Mouse (Mus musculus): ENCODE results near the gene Morc3.

The Morc3 gene

DNA sequence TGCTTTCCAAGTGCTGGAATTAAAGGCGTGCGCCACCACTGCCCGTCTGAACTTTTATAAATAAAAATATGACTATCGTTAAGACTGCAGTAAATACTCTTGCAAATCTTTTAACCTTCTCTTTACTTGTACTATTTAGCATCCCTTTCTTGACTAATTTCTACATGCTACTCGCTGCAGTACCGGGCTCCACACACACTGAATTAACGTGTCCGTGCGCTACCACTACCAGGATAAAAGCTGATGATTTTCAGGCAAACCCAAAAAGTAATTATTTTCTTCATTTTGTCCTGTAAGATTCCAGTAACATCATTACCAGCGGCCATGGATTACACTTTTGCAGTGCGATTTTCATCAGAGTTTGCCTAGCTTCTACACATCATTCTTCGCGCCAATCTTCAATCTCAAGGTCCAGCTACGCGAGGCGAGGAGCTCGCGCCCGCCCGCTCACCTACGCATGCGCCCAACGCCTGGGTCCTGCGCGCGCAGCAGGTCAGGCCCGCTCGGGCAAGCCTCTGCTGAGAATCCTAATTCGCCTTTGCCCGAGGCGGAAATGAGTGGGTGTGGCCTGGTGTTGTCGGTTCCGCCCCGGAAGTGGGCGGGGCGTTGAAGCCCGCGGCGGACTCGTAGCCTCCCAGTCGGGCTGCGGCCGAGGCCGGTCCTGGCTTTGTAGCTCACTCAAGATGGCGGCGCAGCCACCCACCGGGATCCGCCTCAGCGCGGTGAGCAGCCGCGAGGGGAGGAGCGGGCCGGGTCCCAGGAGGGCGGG, at the start of gene Morc3:
Gene Morc3 (plus strand): TSS at position 495 of the 769 bp plus-strand sequence.
- peak; percentile 99 for DNase-seq (ENCODE audit: low spot score)

DNA sequence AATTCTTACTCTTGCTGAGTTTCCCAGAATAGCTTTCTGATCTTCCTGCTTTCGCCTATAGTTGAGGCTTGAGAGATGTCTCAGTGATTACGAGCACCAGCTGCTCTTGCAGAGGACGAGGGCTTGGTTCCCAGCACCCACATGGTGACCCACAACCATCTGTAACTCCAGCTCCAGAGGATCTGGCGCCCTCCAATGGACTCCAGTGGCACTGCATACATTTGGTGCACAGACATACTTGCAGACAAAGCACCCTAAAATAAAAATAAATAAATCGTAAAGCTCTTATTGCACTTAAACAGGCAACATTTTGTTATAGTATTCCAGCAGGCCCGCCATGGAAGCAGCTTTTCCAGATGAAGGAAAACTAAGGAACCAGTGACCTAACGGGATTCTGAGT, 47.7 kb upstream of the Morc3 start:
- no peak for DNase-seq (ENCODE audit: low spot score)

DNA sequence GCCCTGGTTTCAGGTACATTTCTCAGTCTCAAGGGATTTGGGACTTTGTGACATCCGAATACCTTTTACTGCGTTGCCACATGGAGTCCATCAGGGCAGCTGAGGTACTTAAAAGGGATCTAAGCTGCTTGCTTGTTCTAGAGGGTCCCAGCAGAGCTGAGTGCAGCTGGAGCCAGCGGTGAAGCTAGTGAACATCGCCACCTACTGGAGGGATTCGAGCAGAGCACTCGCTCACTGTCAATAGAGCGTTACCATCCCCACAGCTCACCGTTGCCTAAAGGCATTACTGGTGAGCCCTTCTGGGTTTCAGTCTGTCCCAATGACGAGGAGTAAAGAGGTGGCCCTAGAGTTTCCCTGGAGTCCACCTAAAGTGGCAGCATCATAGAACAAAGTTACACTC, 46.1 kb upstream of the Morc3 start:
- DNase-seq (ENCODE audit: low spot score), result peak; percentile 96

DNA sequence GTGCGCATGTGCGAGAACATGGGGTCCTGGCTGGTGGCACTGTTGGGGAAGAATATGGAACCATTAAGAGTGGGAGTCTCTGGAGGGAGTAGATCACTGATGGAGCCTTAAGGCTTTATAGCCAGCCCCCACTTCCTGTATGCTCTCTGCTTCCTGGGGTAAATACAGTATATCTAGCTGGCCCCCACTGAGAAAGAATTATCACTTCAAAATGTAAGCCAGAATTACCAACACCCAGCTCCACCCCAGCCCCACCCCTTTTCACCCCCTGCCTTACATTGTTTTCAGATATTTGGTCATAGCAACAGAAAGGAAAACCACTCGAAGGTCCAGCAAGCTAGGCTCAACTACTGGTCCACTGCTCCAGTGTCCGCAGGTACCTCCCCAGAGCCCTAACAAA, 43.5 kb upstream of the Morc3 start:
- no peak for DNase-seq (ENCODE audit: low spot score)

DNA sequence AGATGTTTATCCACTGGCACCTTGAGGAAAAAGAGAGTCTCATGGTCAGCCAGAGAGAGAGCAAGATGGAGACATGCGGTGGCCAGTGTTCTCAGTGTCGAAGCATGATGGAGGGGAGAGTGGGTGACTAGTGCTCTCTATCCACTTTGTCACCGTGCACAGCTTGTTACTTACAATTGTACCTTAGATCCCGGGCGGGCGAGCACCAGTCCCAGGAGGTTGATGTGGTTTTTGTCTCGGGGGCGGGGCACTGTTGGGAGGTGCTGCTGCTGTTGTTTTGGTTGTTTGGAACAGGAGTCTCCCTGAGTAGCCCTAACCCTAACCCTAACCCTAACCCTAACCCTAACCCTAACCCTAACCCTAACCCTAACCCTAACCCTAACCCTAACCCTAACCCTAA, 43.0 kb upstream of the Morc3 start:
- no peak for DNase-seq (ENCODE audit: low spot score)

DNA sequence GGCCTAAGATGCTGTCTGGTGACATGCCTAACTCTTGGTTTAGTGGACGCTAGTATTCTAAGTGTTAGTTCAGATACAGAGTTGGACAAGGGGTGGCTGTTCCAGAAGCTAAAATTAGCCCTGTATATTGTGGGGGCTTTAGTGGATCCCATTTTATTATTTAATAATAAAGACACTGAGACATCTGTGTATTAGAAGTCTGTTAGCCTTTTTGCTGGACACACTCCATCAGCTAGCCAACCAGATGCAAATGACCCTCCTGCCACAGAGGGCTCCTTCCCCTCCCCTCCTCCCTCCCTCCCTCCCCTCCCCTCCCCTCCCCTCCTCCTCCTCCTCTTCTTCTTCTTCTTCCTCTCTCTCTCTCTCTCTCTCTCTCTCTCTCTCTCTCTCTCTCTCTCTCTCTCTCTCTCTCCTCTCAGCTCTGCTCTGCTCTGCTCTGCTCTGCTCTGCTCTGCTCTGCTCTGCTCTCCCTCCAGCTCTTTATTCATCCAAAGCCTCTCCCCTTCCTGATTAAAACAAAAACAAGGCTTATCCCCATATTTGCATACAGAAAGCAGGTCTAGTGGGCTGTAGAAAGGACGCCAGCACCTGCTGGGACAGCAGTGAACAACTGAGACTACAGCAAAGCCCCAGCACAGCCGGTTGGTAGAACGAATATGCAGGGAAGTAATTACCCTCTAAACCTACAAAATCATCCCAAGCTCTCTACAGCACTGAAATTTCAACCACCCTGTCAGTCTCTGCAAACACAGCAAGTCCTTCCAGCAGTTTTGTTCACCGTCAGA, 41.8 kb upstream of the Morc3 start:
- no peak for DNase-seq (ENCODE audit: low spot score)

DNA sequence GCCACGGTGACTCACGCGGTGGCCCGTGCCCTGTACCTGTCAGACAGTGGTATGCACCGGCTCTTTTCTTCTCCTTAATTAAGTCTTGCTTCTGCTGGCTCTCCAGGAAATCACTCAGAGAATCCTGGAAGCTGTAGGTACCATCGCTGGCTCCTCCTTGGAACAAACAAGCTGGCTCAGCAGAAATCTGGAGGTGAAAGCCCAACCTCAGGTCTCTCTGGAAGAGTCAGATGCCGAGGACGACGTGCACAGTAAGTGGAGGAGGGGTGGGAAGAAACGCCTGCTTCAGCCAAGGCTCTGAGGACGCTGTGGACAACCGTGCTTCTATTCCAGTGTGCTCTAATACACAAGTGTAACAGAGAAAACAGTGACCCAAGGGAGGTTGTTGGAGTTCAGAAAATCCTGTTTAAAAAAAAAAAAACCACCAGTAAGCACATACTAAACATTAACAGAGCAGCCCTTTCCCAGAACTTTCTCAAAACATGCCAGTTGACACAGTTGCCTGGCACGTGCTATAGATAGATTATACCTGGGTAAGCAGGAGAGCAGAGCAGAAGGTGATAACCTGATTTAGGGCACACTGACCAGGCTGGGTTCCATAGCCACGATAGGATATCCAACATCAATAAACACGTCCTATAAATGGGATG, 38.8 kb upstream of the Morc3 start:
- DNase-seq (ENCODE audit: low spot score), result no peak

DNA sequence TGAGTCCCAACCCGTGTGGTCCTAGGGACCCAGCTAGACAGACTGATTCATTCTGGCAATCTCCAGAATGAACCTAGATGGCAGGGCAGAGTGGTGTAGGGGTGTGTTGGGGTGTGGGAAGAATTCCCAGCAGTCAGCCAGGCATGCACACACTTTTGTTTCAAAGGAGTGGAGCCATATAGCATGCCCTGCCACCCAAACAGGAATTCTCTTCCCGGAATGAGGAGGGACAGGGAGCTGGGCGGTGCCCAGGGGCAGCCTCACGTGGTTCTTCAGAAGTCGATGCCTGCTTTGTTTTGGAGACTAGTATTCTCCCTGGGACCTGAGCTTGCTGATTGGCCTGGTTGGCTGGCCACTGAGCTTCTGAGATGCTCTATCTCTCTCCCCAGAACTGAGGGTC, 37.1 kb upstream of the Morc3 start:
- no peak for DNase-seq (ENCODE audit: low spot score)

DNA sequence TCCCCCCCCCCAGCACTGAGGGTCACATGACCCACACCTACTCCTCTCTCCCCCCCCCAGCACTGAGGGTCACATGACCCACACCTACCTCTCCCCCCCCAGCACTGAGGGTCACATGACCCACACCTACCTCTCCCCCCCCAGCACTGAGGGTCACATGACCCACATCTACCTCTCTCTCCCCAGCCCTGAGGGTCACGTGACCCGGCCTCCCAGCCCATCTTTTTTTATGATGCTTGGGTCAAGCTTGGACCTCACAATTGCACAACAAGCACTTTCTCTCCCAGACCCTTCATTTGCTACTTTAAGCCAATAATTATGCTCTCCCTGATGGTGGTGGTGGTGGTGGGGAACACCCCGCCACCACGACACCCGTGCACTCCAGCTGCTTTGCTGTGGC, 36.5 kb upstream of the Morc3 start:
- DNase-seq (ENCODE audit: low spot score), result no peak

DNA sequence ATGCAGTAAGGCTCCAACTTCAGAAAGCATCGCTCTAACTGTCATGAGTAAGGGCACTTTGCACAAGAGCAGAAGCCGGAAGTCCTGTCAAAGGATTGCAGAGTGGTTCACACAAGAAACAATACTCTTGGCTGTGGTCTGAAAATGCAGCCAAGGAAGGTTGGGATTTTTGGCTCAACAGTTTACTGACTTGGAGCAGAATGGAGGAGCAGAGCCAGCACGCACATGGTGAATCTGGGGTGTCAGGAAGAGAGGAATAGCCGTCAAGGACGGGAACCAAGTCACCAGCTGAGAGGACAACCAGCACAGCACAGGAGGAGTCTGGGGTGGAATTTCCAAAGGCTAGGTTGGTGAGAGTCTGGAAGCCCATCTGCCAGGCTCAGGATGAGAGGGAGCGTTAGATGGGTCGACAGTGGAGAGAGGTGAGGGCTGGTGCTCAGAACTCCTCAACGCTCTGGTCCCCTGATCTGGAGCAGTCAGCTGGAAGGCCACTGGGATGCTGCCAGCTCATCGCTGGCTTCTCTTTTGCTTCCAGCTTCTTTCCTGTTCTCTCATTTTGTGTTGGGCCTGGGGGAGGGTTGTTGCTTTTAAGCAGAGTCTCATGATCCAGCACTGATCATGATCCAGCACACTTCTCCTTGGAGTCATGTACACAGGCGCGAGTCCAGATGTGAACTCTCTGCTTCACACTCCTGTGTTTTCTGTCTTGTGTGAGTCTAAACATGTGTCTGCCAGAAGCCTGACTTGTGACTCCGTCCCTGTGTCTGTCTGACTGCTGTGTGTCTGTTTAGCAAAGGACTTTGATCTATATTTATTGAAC, 34.7 kb upstream of the Morc3 start:
- DNase-seq (ENCODE audit: low spot score), result no peak

DNA sequence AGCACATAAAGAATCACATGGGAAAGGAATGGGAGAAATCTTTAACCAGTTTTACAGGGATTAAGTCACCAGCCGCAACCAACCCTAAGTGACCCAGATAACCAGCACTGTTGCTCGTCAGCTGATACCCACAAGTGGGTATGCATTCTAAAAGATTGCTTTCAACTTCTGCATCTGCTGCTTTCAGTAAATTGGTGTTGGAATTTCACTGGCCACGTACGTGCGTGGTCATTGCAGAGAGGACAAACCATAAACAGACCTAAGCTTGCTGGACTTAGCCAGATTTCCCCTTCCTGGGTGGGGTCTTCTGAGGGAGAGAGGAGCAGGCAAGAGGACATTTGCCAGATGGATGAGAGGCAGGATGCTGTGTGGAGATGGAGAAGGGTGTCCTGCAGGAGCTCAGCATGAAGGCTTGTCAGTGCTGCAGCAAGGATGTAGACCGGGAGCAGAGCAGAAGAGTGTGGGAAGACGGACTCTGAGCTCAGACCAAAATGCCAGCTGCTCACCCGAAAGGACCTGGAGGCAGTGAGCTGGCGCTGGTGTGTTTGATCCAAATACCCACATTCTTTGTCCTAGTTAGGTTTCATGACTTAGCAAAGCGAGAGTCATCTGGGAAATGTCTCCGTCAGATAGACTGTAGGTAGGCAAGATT, 34.0 kb upstream of the Morc3 start:
- DNase-seq (ENCODE audit: low spot score), result no peak

DNA sequence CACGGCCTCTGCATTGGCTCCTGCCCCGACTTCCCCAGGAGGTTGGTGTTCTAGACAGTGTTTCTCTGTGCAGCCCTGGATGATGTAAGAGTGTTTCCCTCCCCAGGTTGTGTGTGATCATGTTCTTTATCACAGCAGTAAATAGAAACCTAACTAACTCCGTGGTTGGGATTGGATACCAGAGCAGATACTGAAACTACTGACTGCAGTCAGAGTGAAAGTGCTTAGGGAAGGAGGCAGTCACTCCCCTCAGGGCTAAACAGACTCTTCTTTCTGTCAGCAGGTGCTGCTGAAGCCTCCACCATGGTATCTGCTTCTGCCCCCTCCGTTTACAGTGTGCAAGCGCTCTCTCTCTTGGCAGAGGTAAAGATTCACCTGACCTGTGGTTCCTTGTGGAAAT, 33.3 kb upstream of the Morc3 start:
- DNase-seq (ENCODE audit: low spot score), result no peak

DNA sequence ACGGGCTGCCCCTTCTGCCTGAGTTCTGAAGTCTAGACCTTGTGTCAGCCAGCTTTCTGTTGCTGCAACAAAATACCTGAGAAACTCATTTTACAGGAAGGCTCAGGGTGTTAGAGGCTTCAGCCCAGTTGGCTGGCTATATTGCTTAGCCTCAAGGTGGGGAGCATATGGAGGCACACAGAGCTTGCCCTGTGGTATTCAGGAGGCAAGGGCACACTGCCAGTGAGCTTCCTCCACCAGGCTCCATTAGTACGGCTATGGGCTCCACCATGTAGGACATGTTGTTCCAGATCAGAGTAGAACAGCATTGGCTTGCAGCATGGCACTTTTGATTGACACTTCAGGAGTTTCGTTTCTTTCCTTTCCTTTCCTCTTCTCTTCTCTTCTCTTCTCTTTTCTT, 32.9 kb upstream of the Morc3 start:
- no peak for DNase-seq (ENCODE audit: low spot score)

DNA sequence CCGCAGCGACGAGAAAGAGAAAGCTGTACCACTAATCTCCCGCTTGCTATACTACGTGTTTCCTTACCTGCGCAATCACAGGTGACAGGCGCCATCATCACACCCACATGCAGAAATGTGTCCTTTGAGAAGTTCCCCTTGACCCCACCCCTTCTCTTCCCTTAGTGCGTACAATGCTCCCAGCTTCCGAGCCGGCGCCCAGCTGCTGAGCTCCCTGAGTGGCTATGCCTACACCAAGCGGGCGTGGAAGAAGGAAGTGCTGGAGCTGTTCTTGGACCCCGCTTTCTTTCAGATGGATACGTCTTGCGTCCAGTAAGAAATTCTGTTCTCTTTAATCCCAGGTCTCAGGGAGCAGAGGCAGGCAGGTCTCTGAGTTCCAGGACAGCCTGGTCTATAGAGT, 32.0 kb upstream of the Morc3 start:
- DNase-seq (ENCODE audit: low spot score), result no peak

DNA sequence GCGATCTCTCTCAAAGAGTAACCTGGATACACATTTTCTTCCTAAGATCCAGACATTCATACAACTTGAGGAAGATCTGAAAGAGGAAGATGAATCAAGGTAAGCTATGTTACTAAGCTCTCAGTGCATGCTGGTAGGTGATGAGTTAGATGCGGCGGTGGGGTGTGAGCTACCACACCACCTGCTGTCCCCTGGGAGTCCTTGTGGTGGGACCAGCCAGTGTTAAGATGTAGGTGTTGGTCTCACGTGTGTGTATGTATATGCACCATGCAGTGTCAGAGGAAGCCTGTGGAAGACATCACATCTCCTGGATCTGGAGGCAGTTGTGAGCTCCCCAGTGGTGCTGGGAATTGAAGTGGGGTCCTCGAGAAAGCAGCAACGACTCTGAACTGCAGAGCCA, 24.8 kb upstream of the Morc3 start:
- DNase-seq (ENCODE audit: low spot score), result no peak

DNA sequence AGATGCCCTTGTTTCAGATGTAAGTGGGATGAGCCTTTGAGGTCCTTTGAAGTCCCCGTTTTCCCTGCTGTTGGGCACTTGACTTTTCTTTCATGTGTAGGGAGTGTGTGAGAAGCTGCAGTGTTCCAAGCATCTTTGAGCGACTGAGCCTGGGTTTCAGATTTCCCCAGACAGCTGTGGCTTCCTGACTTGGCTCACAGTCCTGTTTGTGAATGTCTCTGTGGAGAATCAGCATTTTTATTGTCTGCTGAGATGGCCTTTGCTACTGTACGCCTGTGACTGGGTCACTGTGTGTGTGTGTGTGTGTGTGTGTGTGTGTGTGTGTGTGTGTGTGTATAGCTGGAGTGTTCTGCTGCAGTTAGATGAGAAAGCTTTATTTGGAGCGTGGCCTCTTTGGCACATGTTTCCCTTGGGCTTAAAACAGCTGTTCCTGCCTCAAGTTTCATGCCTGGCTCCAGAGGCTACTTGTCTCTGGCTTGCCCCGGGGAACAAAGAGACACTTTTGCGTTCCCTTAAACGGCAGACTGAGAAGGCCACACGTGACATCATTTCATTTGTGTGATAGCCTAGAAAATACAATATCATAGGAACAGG, 23.9 kb upstream of the Morc3 start:
- DNase-seq (ENCODE audit: low spot score), result peak; percentile 62

DNA sequence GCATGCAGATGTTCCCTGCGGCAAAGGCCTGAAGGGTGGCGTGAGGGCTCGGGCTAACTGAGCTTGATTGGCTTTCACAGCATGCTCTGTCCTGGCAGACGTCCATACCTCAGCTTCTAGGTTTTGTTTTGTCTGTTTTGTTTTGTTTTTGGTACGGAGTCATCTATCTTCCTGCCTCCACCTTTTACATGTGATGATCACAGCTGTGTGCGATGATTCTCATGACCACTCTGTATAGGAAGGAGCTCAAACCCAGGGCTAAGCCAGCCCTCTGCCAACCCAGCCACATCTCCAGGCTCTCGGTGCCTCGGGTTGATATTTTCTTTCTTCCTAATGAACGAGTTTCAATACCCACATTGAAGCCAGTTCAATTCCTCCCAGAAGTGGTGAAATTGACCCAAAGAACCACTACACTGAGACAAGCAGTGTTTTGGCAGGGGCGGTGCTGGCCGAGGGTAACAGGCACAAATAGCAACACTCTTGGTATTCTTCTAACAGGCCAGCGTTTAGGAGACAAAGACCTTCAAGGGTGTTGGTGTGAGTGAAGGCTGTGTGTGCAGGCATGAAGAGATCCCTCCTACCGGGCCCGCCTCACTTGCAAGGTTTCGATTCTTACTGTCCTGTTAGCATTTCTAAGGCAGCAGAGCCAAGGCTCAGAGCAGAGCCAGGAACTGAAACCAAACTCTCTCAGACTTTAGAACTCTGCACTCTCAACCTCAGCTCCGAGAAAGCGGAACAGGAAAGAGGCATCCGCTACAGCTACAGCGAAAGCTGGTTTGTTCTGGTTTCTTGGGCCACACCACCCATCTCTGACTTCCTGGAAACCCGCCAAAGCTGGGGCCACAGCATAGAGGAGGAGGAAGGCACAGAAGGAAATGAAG, 15.8 kb upstream of the Morc3 start:
- DNase-seq (ENCODE audit: low spot score), result no peak

DNA sequence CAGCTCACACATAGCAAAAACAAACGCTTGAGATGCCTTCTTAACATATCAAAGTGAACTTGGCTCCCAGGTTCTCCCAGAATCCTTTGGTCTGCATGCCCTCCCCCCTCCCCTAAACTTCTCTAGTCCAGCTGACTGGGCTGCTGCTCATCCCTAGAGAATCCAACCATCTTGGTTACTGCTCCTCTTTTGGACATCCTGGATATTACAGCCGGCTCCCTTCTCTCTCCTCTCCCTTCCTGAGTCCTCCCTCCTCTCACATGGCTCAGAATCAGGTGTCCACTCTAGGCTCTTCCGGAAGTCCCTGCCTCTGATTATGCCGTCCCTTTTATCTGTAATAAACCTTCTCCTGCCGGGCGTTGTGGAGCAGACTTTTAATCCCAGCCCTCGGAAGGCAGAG, 15.1 kb upstream of the Morc3 start:
- no peak for DNase-seq (ENCODE audit: low spot score)

DNA sequence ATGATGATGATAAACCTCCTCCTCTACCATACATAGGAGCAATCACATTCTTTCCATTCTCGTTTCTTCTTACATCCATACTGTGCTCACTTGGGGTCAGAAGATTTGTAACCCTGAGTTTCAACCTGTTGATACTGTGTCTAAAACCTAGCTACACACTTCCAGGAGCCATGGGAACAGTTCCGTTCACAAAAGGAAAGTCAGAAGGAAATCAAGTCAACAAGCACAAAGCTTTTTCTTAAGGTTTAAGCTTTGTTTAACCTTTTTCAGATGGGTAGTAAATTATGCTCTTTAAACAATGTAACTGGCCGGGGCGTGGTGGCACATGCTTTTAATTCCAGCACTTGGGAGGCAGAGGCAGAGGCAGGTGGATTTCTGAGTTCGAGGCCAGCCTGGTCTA, 14.6 kb upstream of the Morc3 start:
- no peak for DNase-seq (ENCODE audit: low spot score)

DNA sequence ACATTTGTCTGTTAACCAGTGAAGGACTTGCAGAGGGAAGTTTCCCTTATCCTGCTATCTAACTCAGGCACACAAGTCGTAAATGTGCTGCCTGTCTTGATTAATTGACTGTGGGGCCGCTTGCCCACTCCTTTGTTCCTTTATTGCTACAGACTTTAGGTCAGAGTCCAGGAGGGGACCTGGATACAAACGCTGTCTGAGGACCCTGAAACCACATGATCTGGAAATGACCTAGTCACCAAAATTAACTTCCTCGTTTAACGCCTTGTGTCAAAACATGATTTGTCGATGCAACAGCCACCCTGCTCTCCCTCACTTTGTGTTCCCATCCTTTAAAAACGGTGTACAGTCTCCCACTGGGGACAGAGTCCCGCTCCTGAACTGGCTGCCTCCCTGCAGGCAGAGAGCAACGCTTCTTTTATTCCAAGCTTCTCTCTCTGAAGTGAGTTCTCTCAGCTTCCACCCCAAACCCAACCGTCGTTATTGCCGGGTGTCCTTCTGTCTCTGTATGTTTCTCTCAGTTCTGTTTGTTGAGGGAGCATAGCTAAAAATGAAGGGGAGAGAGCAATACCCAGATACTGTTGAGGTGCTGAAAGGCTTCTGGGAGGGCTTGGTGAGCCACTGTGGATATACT, 13.1 kb upstream of the Morc3 start:
- DNase-seq (ENCODE audit: low spot score), result peak; percentile 44
